Mouse (Mus musculus): ENCODE data around the gene Syt3. TPM values are rescaled to one million over a fixed set of nuclear protein-coding genes. Genes with fewer than 3 reads are reported as not detected.

The Syt3 gene
- polyA plus RNA-seq, 2 experiments from 2014 or later = not detected

DNA sequence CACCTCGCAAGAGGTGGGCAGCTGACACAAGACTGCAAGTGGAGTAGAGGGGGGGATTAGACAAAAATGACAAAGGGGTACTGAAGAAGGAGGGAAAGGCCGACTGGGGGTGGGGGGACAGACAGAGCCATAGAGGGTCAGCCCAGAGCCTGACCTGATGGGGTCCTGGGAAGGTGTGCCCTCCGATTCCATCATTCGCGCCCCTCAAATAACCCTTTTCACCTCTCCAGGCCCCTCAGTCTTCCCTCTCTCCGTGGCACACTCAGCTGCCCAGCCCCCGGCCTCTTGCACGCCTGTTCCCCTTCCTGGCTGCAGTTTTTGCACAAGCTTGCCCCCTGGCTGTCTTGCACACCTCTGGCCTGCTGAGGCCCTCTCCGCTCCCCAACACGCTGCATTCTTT is 26.4 kb upstream of the Syt3 start:
- ATAC-seq = no peak

DNA sequence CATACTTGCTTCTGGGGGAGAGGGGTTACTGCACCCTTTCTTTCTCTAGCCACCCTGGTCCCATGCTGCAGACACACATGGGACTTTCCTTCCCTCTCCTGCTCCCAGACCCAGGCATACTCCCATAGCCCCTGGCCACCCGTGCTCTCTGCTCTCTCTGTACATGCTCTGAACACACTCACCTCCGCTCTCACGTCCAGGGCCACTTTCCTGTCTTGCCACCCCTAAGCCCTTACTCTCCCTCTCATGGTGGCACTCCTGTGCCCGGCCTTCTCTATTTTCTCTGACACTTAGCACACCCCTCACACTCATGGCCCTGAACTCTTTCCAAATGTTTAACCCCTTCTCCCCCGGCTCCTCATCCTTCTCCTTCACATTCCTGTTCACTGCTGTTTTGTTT is 25.9 kb upstream of the Syt3 start:
- ATAC-seq = no peak

DNA sequence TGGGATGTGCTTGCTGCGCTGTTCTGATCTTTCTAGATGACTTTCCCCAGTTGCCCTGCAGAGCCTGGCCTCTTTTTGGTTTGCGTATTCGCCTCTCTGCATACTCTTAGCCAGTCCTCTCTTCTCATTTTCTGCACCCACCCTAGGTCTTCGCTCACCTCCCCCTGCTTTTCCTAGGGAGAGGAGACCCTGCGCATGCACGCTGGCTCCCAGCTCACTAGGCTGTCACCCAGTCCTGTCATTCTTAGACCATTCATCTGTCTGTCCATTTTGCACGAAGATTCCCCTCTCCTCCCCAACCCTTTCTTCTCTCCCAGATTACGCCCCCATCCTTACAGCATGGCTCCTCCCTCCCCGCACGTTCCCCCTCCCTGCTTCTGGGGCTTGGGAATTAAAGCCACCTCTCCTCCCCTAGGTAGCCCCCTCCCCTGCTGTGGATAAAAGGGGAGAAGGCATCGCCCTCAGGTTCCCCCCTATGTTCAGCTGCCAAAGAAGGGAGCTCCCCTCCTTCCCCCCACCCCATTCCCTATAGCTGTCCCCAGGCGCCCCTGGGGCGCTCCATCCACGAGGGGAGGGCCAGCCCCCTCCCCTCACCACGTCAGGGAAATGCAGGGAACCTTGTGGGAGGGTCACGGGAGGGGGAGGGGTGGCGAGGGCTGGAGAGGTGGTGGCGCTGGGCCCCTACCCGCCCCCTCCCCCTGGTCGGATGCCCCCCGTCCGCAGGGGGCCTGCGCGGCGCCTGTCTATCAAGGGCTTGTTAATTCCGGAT is 24.8 kb upstream of the Syt3 start:
- ATAC-seq = no peak

DNA sequence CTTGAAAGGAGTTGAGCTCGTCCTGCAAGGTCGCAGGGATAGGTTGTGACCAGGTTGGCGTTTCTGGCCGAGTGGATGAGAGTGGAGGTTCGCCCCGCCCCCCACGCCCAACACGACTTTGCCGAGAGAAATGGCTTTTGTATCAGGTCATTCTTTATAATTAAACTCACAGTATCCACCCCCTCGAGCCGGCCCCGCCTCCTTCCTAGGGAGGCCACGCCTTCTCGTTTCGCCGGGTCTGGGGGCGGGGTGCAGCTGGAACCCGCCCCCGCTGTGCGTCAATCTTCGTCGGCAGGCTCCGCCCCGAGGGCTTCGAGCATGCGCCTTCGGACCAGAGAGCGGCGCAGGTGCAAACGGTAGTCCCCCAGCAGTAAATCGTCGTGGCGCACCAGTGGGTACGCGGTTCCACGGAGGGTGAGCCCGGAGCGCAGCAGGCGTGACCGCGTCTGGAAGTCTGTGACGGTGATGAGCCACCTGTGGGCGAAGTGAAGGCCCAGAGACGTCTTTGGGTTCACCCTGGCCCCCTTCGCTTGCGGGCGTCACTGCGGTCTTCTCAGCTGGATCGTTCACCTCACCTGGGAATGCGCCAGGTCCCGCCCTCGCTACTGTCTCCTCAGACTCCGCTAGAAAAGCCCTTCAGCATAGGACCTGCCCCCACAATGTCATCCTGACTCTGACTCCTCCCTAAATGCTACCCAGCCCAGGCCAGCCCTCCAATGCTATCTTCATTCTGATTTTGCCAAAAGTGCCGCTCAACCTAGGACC is 23.8 kb upstream of the Syt3 start:
- ATAC-seq = peak; percentile 86

DNA sequence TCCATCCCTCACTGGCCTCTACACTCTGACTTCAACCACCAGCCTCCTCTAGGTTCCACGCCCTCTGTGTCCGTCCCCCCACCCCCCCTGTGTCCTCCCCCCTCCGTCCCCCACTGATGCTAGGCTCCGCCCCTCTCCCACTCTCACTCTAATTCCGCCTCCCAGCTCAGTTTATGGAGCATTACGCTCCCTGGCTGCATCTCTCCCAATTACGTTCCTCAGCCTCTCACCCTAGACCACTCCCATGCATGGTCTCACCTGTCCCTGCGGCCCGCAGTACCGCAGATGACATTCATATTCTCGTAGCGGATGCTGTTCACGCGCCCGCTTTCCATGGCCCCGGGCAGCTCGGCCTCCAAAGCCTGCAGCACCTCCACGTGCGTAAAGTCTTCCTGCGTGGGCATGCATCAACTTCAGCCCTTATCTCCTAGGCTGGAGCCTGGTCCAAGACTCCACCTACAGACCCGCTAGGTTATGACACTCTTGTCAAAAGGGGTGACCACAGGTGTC is 23.1 kb upstream of the Syt3 start:
- no peak for ATAC-seq

DNA sequence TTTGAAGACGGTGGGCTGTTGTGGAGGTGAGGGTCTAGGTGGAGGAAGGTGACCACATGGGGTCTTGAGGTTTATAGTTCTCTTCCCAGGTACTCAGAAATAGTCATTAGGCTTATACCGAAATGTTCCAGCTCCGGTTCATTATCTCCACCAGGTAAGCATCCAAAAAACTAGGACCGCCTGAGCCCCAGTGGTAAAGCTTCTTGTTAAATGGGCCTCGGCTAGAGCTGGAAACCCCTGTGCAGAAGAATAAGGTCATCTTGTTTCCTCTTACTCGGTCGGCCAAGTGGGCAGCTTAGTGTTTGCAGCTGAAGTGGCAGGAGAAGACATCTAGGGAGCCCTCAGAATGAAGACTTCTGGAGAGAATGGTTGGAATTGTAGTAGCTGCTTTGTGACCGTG is 11.2 kb upstream of the Syt3 start:
- ATAC-seq = no peak

DNA sequence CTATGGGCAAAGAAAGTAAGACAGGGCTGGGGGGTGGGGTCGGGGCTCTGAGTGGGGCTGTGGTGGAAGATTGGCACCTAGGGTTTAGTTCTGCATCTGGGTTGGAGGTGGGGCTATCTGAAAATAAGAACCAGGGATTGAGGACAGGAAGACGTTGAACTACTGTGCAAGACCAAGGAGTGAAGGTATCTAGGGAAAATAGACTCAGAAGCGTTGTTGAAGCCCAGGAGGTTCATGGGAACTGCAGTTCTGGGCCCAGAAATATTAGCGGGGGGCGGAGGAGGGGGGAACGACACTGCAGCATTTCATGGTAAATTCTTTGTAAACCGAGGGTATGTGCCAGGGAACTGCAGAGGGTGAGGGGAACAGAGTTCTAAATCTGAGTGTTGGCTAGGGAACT is 10.4 kb upstream of the Syt3 start:
- ATAC-seq = no peak

DNA sequence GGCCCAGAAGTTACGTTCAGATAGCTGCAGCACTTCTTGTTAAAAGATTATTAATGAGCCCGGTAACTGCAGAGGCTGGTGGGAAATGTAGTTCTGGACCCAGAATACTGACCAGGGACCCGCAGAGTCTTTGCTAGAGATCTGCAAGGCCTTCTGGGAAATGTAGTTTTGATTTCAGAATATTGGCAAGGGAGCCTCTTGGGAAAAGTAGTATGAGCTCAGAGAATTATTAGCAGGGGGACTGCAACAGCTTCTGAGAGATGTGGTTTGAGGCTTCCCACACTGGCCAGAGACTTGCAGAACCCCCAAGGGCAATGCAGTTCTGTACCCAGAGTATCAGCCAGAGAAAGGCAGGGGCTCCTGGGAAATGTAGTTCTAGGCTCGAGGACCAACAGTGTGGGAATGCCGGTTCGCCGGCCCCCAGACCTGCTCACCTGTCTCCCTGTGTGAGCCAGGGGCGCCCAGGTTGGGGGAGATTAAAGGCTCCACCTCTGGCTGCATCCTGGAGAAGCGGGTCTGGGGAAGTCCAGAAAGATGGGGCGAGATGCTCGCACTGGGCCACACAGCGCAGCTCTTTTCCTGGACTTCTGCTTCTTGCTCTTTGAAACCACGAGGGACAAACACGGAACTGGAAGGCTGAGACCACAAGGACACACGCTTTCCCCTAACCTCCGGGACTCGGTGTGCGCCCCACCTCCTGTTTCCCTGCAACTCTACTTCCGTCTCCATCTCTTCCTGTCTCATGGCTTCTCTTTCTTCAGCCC is 9.8 kb upstream of the Syt3 start:
- peak; percentile 99 for ATAC-seq

DNA sequence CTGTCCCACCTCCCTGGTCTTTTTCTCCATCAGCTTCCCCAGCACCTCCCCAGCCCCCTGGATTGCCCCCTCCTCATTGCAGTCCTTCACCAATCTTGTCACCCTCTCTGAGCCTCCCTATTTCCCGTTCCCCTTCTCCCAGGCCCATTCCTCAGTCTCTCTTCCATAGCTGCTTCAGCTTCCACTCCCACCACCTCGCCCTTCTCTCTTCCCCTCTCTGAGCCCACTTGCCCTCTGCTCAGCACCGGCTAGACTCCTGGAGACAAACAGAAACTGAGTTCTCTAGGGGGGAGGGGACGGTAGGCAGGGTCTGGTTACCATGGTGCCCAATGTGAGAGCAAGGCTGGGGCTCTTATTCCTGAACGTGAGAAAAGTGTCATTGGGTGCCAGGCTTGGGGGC is 9.1 kb upstream of the Syt3 start:
- ATAC-seq = no peak

DNA sequence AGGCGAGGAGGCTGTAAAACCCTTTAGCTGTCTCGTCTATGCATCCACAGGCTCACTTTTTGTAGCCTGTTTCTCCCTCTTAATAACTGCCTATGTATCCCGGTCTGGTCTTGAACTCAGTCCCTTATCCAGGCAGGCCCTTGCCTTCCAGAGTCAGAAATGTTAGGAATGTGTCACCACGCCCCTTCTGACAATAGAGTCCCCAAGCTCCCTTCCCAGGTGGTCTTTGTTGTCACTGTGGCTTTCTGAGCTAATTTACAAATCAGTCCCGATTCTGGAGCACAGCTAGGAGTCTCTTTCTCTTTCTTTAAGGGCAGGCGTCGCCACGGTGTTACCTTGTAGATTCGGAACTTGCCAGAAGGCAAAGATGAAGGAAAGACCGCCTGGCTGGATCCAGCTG is 8.7 kb upstream of the Syt3 start:
- no peak for ATAC-seq

DNA sequence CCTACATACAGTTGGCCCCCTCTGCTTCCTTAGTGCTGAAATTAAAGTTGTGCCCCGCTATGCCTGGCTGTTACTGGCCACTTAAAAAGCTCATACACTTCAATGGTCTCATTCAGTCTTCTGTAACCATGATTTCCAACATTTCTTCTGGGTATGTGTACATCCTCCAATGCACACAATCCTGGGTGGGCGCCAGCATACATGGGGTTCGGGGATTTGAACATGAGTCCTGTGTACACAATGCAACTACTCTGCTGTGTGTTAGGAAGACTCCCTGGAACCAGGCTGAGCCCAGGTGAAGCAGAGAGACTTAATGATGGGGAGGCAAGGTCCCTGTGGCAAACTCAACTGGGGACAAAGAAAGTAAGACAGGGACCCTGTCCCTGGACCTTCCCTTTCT is 8.1 kb upstream of the Syt3 start:
- no peak for ATAC-seq

DNA sequence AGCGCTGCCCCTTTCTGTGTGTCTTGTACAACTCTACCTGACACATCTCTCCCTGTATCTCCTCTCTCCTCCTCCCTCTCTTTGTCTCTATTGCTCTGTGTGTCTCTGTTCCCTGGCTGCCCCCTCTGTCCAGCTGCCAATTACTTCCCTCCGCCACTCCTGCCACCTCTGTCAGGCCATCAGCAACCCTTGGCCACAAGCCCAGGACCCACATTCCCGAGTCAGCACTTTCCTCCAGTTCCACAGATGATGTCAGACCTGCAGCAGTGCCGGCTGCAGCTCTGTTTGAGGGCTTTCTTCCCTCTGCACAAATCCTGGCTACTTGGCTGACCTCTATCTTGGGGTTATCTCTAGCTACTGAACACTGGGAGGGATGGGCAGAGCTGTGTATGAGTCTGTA is 5.6 kb upstream of the Syt3 start:
- ATAC-seq = no peak

DNA sequence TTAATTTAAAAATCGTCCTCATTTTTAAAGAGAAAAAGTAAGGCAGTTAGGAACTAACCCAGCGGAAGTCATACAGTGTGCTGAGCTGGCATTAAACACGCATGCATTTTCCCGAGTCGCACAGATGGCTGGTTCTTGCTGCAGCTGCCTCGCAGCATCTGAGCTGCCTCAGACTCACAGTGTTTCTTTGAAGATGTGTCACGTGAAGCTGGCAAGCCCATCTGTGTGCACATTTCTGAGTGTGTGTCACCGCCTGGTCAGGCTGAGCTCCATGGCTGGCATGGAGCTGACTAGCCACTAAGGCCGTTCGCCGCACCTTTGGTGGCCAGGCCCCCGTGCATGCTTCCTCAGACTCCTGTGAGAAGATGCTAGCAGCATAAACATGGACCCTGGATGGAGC is 1.4 kb upstream of the Syt3 start:
- ATAC-seq = no peak

DNA sequence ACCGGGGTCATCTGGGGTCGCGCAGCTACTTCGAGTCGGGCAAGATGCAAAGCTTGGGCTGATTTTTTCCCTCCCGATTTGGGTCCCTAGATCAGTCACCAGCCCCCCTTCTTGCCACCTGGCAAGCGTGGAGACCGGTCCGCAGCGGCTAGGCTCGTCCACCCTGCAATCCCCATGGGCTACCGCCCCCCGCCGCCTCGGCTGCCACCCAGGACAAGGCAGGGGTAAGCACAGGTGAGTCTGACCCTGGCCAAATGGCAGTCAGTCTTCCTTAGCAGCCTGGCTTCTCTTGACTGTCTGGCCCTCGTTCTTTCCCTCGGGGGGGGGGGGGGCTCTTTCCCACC is 786 bp downstream of the Syt3 start:
- no peak for ATAC-seq

DNA sequence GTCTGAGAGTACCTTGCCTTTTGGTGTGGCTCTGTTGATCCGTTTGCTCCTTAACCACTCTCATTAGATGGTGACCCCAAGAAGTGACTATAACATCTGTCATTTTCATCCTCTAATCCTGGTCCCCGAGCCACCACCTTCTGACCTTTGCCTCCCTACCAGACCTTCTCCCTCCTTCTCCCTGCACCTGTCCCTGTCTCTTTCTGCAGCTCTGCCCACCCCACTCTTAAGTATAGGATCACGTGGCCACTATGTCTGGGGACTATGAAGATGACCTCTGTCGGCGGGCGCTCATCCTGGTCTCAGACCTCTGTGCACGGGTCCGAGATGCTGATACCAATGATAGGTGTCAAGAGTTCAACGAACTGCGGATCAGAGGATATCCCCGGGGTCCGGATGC is 1.8 kb downstream of the Syt3 start, which contains the start of gene 1700008O03Rik:
Gene 1700008O03Rik, minus strand, starts transcription at position 101 of the 400 bp plus-strand sequence.
- ATAC-seq = no peak

DNA sequence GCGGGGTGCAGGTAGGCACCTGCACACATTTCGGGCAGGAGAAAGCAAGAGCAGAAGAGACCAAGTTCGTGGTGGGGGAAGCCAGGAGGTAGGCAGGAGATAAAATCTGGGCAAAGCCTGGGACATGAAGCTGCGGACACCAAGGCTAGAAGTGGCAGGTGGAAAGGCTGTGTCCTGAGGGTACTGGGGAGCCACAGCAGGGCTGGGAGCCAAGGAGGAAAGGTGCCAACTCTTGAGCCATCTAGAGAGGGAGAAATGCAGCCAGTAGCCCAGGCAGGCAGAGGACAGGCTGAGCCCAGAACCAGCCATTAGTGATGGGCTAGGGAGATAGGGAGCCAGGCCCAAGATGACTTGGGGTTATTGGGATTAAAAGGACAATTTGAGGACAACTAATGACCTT is 7.9 kb downstream of the Syt3 start:
- no peak for ATAC-seq

DNA sequence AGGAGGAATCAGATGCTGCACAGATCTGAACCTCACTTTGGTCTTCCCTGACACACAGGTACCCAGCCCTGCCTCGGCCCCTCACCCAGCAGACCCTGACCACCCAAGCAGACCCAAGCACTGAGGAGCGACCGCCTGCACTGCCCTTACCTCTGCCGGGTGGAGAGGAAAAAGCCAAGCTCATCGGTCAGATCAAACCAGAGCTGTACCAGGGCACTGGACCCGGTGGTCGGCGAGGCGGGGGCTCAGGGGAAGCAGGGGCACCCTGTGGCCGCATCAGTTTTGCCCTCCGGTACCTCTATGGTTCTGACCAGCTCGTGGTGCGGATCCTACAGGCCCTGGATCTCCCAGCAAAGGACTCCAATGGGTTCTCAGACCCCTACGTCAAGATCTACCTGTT is 8.4 kb downstream of the Syt3 start:
- ATAC-seq = no peak

DNA sequence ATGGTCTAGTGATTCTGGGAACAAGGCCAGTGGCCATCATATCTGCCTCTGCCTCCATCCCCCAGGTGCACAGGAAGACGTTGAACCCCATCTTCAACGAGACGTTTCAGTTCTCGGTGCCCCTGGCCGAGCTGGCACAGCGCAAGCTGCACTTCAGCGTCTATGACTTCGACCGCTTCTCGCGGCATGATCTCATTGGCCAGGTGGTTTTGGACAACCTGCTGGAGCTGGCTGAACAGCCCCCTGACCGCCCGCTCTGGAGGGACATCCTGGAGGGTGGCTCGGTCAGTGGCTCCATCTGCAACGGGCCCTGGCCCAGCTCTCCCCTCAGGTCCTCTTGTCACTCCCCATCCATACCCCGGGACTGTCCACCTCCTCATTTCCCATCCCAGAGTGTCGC is 9.4 kb downstream of the Syt3 start:
- no peak for ATAC-seq

DNA sequence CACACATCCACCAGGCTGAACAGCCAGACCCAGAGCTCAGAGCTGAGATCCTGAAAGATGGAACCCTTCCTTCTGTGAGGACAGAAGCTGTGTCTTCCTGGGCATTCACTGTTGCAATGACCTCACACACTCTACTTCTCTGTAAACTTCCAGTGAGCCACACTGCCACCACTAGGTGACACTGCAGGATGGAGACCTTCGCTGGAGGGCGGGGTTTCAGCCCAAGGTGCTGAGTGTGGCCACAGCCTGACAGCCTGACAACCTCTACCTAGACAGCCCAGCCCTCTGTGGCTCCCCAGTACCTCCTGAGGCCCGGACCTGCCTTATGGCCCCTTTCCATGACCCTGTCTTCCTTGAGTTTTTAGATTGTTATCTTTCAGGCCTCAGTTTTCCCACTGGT is 14.7 kb downstream of the Syt3 start:
- ATAC-seq = peak; percentile 83

DNA sequence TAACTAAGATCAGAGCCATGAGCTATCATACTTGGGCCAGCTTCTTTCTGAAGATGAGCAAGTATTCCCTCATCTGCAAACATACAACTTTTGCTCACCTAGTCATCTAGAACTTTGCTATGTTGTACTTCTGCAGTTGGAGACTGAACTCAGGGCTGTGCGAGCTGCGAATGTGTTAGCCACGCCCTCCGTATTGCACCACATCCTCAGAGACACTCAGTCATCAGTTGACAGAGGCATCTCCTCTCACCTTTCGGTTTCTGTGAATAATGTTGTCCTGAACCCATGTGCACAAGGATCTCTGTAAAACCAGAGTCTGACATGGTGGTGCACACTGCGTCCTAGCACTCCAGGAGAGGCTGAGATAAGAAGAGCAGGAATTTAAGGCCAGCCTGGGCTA is 17.8 kb downstream of the Syt3 start:
- peak; percentile 55 for ATAC-seq

DNA sequence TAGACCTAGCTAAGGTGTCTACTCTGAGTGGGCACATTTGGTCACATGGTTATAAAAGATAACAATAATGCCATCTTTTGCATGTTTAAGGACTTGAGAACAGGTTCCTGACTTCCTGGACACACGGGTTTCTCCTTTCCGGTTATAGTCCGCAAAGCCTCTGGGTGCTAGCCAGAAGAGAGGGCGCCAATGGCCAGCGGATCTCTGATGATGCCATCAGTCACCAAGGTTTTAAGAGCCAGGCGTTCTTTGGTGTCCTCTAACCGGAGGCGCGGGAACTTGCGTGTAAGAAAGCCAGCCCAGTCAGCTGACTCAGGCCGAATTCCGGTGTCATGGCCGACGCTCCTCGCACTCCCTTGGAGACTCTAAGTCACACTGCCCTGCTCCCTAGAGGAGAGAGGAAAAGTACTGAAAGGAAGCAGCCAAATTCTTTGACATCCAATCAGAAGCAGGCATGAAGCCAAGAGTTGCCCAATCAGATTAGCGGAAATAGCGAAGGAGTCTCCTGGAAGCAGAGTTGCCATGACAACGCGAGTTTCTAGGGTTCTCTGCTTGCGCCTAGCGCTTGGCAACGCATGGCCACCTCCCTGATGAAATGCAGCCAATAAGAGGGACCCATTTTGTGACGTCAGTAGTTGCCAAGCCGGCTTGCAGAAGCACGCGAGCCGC is 21.6 kb downstream of the Syt3 start:
- ATAC-seq = peak; percentile 93

DNA sequence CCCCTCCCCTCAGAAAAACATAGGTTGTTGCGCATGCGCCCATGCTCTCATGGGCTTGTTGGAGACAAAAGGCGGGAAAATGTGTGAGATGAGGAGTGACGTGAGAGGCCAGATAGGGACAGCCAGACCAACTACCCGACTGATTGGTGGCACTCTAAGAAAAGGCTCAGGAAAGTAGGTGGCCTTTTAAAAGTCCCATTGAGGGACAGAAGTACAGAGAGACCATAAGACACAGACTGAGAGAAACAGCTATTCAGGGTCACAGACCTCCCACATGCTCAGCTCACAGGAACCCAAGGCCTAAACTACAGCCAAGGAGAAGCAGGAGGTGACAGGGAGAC is 22.1 kb downstream of the Syt3 start:
- ATAC-seq = no peak

DNA sequence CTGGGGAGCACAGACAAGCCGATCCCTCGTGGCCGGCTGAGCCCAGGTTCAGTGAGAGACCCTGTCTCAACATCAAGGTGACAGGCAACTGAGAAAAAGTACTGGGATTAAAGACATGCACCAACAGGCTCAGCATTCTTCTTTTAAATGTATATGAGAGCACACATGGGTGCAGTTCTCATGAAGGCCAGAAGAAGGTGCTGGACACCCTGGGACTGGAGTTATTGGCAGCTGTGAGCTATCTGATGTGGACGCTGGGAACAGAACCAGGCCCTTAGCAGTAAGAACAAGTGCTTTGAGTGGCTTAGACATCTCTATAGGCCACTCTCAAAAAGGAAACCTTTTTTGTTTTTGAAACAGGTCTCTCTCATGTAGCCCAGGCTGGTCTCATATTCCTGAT is 27.2 kb downstream of the Syt3 start:
- no peak for ATAC-seq
